Mouse (Mus musculus) forebrain, embryonic 10.5 days (tissue): Measurements from ENCODE around the gene Parp3. TPM values are rescaled to one million over a fixed set of nuclear protein-coding genes. Genes with fewer than 3 reads are reported as not detected.

Experiments
- DNase-seq: peaks from one replicate; pipeline ENCODE4 v3.0.0-alpha.2; 2017; ENCODE audit warnings: low spot score; ENCODE audit errors: extremely low spot score
- H3K27ac ChIP-seq: fragments of 300-500 bp; sonication (generic); 2 replicates; pipeline ENCODE4 v1.5.1; 2016; ENCODE audit warnings: mild to moderate bottlenecking
- H3K27me3 ChIP-seq: fragments of 300-500 bp; sonication (generic); 2 replicates; pipeline ENCODE4 v1.6.1; 2016; ENCODE audit warnings: mild to moderate bottlenecking; ENCODE audit not compliant: poor library complexity, severe bottlenecking
- H3K36me3 ChIP-seq: fragments of 300-500 bp; sonication (generic); replicated peaks from 2 replicates; pipeline ENCODE4 v1.6.1; 2016; ENCODE audit warnings: mild to moderate bottlenecking, moderate library complexity
- H3K4me1 ChIP-seq: fragments of 300-500 bp; sonication (generic); 2 replicates; pipeline ENCODE4 v1.6.1; 2016
- H3K4me3 ChIP-seq: fragments of 300-500 bp; sonication (generic); 2 replicates; pipeline ENCODE4 v1.5.1; 2016; ENCODE audit warnings: mild to moderate bottlenecking, moderate library complexity
- H3K9me3 ChIP-seq: fragments of 300-500 bp; sonication (generic); 2 replicates; pipeline ENCODE4 v1.6.1; 2016; ENCODE audit warnings: mild to moderate bottlenecking, moderate library complexity
- WGBS: fragments of 180-500 bp; shearing (Covaris S2); methylation state at CpG from one replicate; pipeline ENCODE4 v1.1.7; 2016; 5-methylcytosine and 5-hydroxymethylcytosine counted together
- polyA plus RNA-seq: library from polyadenylated mRNA; unstranded; fragments of >200 nt; fragmentation: Nextera tagmentation; extraction: Ambion mirVana; gene quantifications from 2 replicates; pipeline ENCODE4 v1.2.1, GENCODE M21; 2016

Gene Parp3
- polyA plus RNA-seq, 1 experiment from 2014 or later = 2.6 TPM

GRCm38 (mm10) chr9:106452821-106453220, 23.9 kb downstream of the Parp3 start:
- peaks cover 94% of the 10 kb centered on the region for H3K4me1 ChIP-seq
- 0% methylated on average over 7 of the region's 7 CpGs for WGBS
- peaks cover 19% of the 10 kb centered on the region for H3K36me3 ChIP-seq
- H3K27ac ChIP-seq = peak overlapping the region; percentile 98
- H3K9me3 ChIP-seq = no peaks in the 10 kb centered on the region
- H3K4me3 ChIP-seq = peak overlapping the region; percentile 93
- peaks cover 10% of the 10 kb centered on the region; the same call in 1 of the 2 replicates for H3K27me3 ChIP-seq
- DNase-seq = peak; percentile 79

GRCm38 (mm10) chr9:106452351-106452750, 24.4 kb downstream of the Parp3 start:
- H3K27me3 ChIP-seq = peaks cover 10% of the 10 kb centered on the region; the same call in 1 of the 2 replicates
- peaks cover 94% of the 10 kb centered on the region for H3K4me1 ChIP-seq
- 14% methylated on average over 6 of the region's 6 CpGs for WGBS

GRCm38 (mm10) chr9:106451899-106452298, 24.9 kb downstream of the Parp3 start:
- DNase-seq = no peak
- H3K27me3 ChIP-seq = peaks cover 10% of the 10 kb centered on the region; the same call in 1 of the 2 replicates
- peaks cover 9% of the 10 kb centered on the region for H3K36me3 ChIP-seq
- peaks cover 94% of the 10 kb centered on the region for H3K4me1 ChIP-seq
- WGBS = 59% methylated on average over 2 of the region's 2 CpGs
- peak overlapping the region; percentile 98 for H3K27ac ChIP-seq
- no peaks in the 10 kb centered on the region for H3K9me3 ChIP-seq
- peak overlapping the region; percentile 93 for H3K4me3 ChIP-seq

More at GRCm38 (mm10) chr9:106452351-106452750, 24.4 kb downstream of the Parp3 start:
- Histone ChIP-seq H3K9me3 (no peaks in the 10 kb centered on the region), H3K4me3 (peak overlapping the region; percentile 93), H3K36me3 (peaks cover 14% of the 10 kb centered on the region), H3K27ac (peak overlapping the region; percentile 98)
- DNase-seq = no peak

GRCm38 (mm10) chr9:106451298-106451697, 25.5 kb downstream of the Parp3 start:
- Histone ChIP-seq H3K9me3 (no peaks in the 10 kb centered on the region), H3K36me3 (peaks cover 3% of the 10 kb centered on the region), H3K4me3 (peak overlapping the region; percentile 5; the same call in 1 of the 2 replicates), H3K27me3 (peaks cover 10% of the 10 kb centered on the region; the same call in 1 of the 2 replicates), H3K4me1 (peaks cover 94% of the 10 kb centered on the region), H3K27ac (peak overlapping the region; percentile 98)
- DNase-seq = no peak
- 77% methylated on average over 11 of the region's 11 CpGs for WGBS

- H3K36me3 ChIP-seq = no peaks in the 10 kb centered on the region
- H3K9me3 ChIP-seq = no peaks in the 10 kb centered on the region
- peak overlapping the region; percentile 98; the same call in 1 of the 2 replicates for H3K27ac ChIP-seq
- peaks cover 10% of the 10 kb centered on the region; the same call in 1 of the 2 replicates for H3K27me3 ChIP-seq
- DNase-seq = no peak
- H3K4me1 ChIP-seq = peaks cover 94% of the 10 kb centered on the region
- 24% methylated on average over 9 of the region's 9 CpGs for WGBS
- H3K4me3 ChIP-seq = peak overlapping the region; percentile 7
These were observed 26.1 kb downstream of the Parp3 start for GRCm38 (mm10) chr9:106450661-106451060.

GRCm38 (mm10) chr9:106449947-106450346, 26.8 kb downstream of the Parp3 start:
- WGBS = 91% methylated on average over 8 of the region's 8 CpGs
- Histone ChIP-seq H3K4me3 (0 out of 2 replicates have a peak overlapping the region, but pooled peaks have one; percentile 7), H3K9me3 (no peaks in the 10 kb centered on the region), H3K36me3 (no peaks in the 10 kb centered on the region), H3K27me3 (peaks cover 10% of the 10 kb centered on the region; the same call in 1 of the 2 replicates), H3K4me1 (peaks cover 94% of the 10 kb centered on the region), H3K27ac (peak overlapping the region; percentile 98; the same call in 1 of the 2 replicates)
- no peak for DNase-seq

GRCm38 (mm10) chr9:106448498-106449031, 28.2 kb downstream of the Parp3 start:
- under 1% methylated on average over 23 of the region's 23 CpGs for WGBS
- peaks cover 85% of the 10 kb centered on the region for H3K4me1 ChIP-seq

GRCm38 (mm10) chr9:106447951-106448350, 28.8 kb downstream of the Parp3 start:
- WGBS = 39% methylated on average over 9 of the region's 9 CpGs
- H3K4me1 ChIP-seq = peaks cover 79% of the 10 kb centered on the region
- H3K27ac ChIP-seq = peak overlapping the region; percentile 86

More at GRCm38 (mm10) chr9:106448498-106449031, 28.2 kb downstream of the Parp3 start:
- peaks cover 10% of the 10 kb centered on the region; the same call in 1 of the 2 replicates for H3K27me3 ChIP-seq
- no peaks in the 10 kb centered on the region for H3K36me3 ChIP-seq
- H3K27ac ChIP-seq = peak overlapping the region; percentile 86
- peak overlapping the region; percentile 60 for H3K4me3 ChIP-seq
- no peaks in the 10 kb centered on the region for H3K9me3 ChIP-seq
- peak; percentile 66 for DNase-seq

GRCm38 (mm10) chr9:106447348-106447747, 29.4 kb downstream of the Parp3 start, which contains the start of the genes Abhd14b and Abhd14a:
Abhd14b (plus strand) TSS chr9:106447459.
Abhd14a (minus strand) TSS chr9:106447678.
- H3K36me3 ChIP-seq = no peaks in the 10 kb centered on the region
- WGBS = 0% methylated on average over 24 of the region's 24 CpGs
- H3K27me3 ChIP-seq = peaks cover 10% of the 10 kb centered on the region; the same call in 1 of the 2 replicates

More at GRCm38 (mm10) chr9:106447951-106448350, 28.8 kb downstream of the Parp3 start:
- Histone ChIP-seq H3K4me3 (peak overlapping the region; percentile 60), H3K36me3 (no peaks in the 10 kb centered on the region), H3K9me3 (no peaks in the 10 kb centered on the region), H3K27me3 (peaks cover 10% of the 10 kb centered on the region; the same call in 1 of the 2 replicates)
- DNase-seq = no peak

GRCm38 (mm10) chr9:106444836-106445235, 31.9 kb downstream of the Parp3 start:
- Histone ChIP-seq H3K36me3 (0 out of 2 replicates have a peak, but pooled peaks cover 7% of the 10 kb centered on the region), H3K4me1 (peaks cover 48% of the 10 kb centered on the region), H3K27ac (no peak overlapping the region), H3K9me3 (no peaks in the 10 kb centered on the region), H3K27me3 (peaks cover 6% of the 10 kb centered on the region; the same call in 1 of the 2 replicates), H3K4me3 (no peak overlapping the region)
- no peak for DNase-seq
- WGBS = 75% methylated on average over 4 of the region's 4 CpGs

More at GRCm38 (mm10) chr9:106447348-106447747, 29.4 kb downstream of the Parp3 start, which contains the start of the genes Abhd14b and Abhd14a:
- H3K9me3 ChIP-seq = no peaks in the 10 kb centered on the region
- H3K4me3 ChIP-seq = peak within 1 kb of the TSS; percentile 60
- peak; percentile 93 for DNase-seq
- H3K27ac ChIP-seq = peak within 1 kb of the TSS; percentile 86
- H3K4me1 ChIP-seq = peaks cover 73% of the 10 kb centered on the region

GRCm38 (mm10) chr9:106442680-106443079, 34.1 kb downstream of the Parp3 start:
- H3K27me3 ChIP-seq = no peaks in the 10 kb centered on the region
- 75% methylated on average over 5 of the region's 5 CpGs for WGBS
- H3K9me3 ChIP-seq = no peaks in the 10 kb centered on the region
- H3K4me3 ChIP-seq = no peak overlapping the region
- no peak overlapping the region for H3K27ac ChIP-seq
- H3K36me3 ChIP-seq = 0 out of 2 replicates have a peak, but pooled peaks cover 8% of the 10 kb centered on the region
- no peak for DNase-seq
- H3K4me1 ChIP-seq = peaks cover 41% of the 10 kb centered on the region

- no peaks in the 10 kb centered on the region for H3K9me3 ChIP-seq
- peaks cover 47% of the 10 kb centered on the region for H3K36me3 ChIP-seq
- H3K4me1 ChIP-seq = peaks cover 44% of the 10 kb centered on the region
- H3K27ac ChIP-seq = no peak overlapping the region
- H3K27me3 ChIP-seq = no peaks in the 10 kb centered on the region
- H3K4me3 ChIP-seq = 0 out of 2 replicates have a peak overlapping the region, but pooled peaks have one; percentile 52
- DNase-seq = no peak
- WGBS = 85% methylated on average over 9 of the region's 9 CpGs
These were observed 40.2 kb downstream of the Parp3 start for GRCm38 (mm10) chr9:106436566-106436965.

- Histone ChIP-seq H3K36me3 (peaks cover 52% of the 10 kb centered on the region), H3K9me3 (no peaks in the 10 kb centered on the region), H3K27me3 (no peaks in the 10 kb centered on the region), H3K4me1 (peaks cover 53% of the 10 kb centered on the region), H3K27ac (no peak overlapping the region; the same call in 1 of the 2 replicates), H3K4me3 (no peak overlapping the region)
- DNase-seq = no peak
- 79% methylated on average over 7 of the region's 7 CpGs for WGBS
These were observed 43.4 kb downstream of the Parp3 start for GRCm38 (mm10) chr9:106433389-106433788.
